Mouse (Mus musculus): ENCODE data around the gene Agr3.

The Agr3 gene

DNA sequence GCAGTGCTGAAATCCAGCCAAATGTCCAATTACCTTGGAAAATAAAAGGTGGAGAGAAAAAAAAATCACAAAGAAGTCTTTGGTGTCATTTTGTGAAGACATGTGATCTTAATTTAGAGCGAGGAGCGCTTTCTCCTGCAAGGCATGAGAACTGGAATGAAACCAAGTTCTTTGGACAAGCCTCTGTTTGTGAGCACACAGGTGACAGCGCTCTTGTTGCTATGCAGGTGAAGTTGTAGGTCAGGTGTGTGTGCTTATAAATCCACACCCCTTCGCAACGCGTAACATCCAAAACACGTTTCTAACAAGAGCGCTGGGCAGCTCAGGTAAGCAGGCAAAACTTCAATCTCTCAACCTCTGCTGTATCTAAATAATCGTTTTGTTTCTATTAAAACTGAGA, at the start of gene Agr3:
TSS of gene Agr3 (plus strand) at position 219 of the 400 bp plus-strand sequence.
- DNase-seq, result no peak

DNA sequence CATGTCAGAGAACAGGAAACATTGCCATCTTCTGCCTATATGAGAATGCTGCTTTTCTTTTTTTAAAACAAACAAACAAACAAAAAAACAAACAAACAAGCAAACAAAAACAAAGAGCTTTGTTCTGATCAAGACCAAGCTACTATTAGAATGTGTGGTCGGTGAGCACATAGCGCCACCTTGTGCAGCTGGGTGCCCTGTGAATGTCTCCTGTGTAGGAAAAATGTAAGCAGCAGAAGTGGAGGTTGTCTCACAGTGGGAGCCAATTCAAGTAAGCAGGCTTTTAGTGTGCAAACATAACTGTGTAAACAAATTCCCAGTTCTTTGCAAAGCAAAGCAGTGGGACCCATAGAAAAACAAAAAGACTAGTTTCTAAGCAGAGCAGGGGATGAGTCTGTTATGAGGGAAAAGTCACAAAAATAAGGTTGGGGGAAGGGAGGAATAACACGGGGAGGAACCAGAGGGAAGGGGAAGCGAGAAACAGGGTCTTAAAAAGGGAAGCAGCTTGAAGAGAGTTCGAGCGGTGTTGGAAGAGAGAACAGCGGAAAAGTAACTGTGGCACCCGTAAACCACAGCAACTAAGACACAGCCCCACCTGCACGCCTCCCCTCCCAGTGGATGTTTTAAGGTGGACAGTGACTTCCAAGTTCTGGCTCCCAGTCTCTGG, 40.4 kb upstream of the Agr3 start:
- DNase-seq, result peak in 1 of 2 experiments; percentile 11

DNA sequence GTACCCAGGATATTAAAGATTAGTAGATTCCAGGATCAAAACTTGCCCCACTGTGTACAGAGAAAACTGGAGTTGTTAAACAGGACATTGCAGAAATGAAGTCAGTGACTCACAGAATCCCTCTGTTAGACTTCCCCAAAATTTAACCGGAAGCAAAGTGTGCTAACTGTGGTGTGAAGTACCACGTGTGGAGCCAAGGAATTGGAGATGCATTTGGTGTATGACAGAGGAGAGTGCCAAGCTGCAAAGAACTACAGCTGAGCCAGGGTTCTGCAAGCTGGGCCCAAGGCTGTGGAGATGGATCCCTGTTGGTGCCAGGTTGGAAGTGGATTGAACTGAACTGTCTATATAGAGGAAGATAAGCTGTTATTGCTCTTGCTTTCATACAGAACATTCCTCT, 36.0 kb upstream of the Agr3 start:
- DNase-seq, result no peak

DNA sequence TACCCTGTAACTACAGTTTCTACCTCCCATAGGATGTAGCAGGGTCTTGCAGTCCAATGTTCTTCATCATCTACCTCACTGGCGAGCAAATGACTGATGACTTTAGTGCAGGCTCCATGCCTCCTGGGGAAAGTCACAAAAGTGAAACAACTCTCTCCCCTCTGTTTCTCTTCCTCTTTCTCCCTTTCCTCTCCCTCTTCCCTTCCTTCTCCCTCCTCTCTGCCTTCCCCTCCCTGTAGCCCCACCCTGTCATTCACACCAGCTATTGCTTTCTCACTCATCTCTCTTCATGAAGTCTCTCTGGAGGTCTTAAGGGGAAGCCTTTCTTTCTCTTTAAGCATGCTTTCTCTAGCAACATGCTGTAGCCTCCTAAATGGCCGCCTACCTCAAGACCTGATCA, 34.7 kb upstream of the Agr3 start:
- DNase-seq, result no peak

- no peak for DNase-seq
Measured at GRCm38 (mm10) chr12:35894304-35894900, 31.0 kb upstream of the Agr3 start.

GRCm38 (mm10) chr12:35895875-35896763, 29.3 kb upstream of the Agr3 start:
- DNase-seq, result peak; percentile 66 to 68

GRCm38 (mm10) chr12:35896764-35897282, 28.6 kb upstream of the Agr3 start:
- DNase-seq, result no peak

- DNase-seq, result no peak
Measured at GRCm38 (mm10) chr12:35910632-35911031, 14.8 kb upstream of the Agr3 start.

- DNase-seq, result no peak
Measured at GRCm38 (mm10) chr12:35915813-35916212, 9.6 kb upstream of the Agr3 start.

GRCm38 (mm10) chr12:35916467-35916866, 9.0 kb upstream of the Agr3 start:
- no peak for DNase-seq

DNA sequence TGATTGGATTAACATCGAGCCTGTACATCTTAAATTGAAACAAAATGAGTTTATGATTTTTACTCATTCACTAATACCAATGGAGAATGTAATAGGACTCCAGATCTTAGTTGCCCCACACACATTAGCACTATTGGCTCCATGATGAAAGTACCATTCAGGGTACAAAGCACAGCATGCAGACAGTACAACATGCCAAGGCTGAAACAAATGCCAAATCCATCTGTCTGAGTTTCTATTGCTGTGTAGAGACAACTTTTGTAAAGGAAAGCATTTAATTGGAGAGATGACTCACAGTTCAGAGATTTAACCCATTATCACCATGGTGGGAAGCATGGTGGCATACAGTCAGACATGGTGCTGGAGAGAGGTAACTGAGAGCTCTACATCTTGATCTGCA, 7.4 kb upstream of the Agr3 start:
- no peak for DNase-seq

GRCm38 (mm10) chr12:35927804-35928203, 2.4 kb downstream of the Agr3 start:
- no peak for DNase-seq

- no peak for DNase-seq
Measured at GRCm38 (mm10) chr12:35932816-35933215, 7.4 kb downstream of the Agr3 start.

GRCm38 (mm10) chr12:35951757-35952156, 26.3 kb downstream of the Agr3 start:
- no peak for DNase-seq

DNA sequence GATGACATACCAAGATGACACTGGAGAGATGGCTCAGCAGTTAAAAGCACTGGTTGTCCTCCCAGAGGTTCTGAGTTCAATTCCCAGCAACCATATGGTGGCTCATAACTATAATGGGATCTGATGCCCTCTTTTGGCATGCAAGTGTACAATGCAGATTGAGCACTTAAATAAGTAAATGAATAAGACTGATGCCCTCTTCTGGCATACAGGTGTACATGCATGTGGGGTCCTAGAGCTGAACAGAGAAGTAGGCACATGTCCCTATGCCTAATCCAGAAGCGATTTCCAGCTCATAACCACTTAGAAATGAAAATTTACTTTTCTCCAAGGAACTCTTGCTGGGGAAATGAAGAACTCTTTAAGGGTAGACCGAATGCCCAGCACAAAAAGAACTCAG, 31.8 kb downstream of the Agr3 start:
- peak; percentile 13 to 15 for DNase-seq

DNA sequence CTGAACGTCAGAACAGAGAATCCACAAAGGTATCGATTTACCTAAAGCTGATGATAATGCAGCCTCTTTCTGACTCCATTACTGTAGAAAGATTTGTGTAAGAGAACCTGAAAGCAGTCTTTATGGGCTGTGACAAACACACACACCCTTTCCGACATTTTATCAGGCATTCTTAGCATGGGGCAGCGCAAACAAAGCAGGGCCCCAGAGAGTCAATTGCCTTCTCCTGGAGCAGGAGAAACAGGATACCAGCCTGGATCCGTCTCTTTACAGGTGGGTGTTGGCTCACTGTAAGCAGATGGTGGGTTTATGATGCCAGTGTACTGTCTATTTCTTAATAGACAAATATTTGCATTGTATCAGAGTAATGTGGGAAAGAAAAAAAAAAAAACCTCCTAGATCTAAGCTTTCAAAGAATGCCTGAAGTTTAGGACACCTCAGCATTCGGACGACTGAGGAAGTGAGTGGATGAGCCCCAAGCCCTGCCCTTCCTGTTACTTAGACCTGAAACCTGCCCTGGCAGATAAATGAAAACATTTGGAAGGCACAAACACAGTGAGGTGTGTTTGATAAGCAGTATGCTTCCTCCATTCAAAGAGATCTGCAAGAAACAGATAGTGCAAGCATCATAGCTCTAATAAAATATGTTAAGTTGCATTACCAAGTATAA, 40.8 kb downstream of the Agr3 start:
- DNase-seq, result no peak

DNA sequence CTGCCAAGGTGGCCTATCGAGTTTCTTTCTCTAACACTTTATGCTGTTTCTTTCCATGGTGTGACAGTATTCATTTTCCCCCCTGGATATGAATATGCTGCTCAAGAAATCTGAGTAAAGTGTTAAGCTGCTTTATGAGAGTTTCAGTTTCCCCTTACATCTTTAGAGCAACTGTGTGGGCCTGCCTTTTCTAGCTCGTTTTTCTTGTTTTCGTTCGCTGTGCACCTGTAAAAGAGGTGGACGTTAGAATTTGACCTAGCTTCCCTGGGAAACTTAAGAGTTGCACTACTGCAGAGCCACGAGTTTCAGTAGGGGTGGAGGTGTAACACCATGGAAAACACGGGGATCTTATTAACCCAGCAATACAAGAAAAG, 41.3 kb downstream of the Agr3 start:
- DNase-seq, result no peak

- DNase-seq, result no peak
Measured at GRCm38 (mm10) chr12:35975898-35976297, 50.5 kb downstream of the Agr3 start.

DNA sequence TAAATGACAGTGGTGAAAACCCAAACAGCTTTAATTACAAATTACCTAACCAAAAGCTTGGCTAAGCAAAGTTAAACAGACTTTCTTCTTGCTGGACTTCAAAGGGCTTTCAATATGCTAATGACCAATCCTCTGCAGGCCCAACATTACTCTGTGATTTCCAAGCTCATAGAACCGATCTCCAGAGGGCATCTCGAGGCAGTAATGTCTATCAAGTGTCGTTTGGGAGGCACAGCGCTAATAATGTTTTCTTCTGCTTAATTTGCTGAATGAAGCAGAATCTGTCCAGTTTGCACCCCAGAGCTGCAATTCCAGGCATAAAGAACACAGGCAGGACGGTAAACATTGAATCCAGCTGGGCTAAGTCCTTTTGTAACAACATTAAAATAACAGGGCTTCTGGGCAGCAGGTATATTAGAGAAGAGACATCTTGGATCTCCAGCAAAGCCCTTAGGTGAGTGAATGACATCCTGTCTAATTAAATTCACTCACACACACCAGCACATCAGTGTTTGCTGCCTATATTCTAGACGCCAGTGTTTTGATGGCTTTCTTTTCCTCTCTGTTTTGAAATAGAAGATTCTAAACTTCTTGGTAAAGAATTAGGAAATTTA, 52.3 kb downstream of the Agr3 start:
- no peak for DNase-seq

- DNase-seq, result no peak
Measured at GRCm38 (mm10) chr12:35979625-35980024, 54.2 kb downstream of the Agr3 start.

- DNase-seq, result no peak
Measured at GRCm38 (mm10) chr12:35981732-35982360, 56.4 kb downstream of the Agr3 start.

DNA sequence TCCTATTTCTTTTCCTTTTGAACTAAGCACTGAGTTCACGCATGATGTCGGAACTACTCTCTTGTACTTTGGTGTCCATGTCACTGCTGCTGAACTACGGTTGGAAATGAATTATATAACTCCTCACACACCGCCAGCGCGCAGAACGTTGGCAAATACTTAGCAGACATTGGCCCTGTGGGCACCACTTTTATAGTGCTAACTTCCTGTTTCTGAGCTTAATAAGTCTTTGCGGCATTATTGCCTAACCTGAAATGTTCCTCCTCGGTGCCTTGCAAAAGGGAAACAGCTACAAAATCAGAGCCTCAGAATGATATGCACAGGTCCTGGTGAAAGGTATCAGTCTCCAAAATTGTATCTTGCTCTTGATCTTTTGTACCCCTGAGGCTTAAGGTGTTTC, 58.1 kb downstream of the Agr3 start:
- DNase-seq, result peak; percentile 37 to 49
